Mouse (Mus musculus) heart, adult 2 months (tissue): Measurements from ENCODE around the gene Wdr24. TPM values are rescaled to one million over a fixed set of nuclear protein-coding genes. Genes with fewer than 3 reads are reported as not detected.

Source experiments
- DNase-seq, 2 experiments: peaks; one replicate each; pipeline ENCODE4 v3.0.0; 2021
- H3K27ac ChIP-seq: fragments of 200-600 bp; 2 replicates; pipeline ENCODE4 v1.8.1; 2022
- H3K27me3 ChIP-seq: fragments of 200-500 bp; 2 replicates; pipeline ENCODE4 v1.6.1; 2012; ENCODE audit warnings: mild to moderate bottlenecking, low read length, inconsistent platforms, mixed read lengths; ENCODE audit not compliant: control insufficient read depth, insufficient read depth
- H3K36me3 ChIP-seq: fragments of 200-500 bp; 2 replicates; pipeline ENCODE4 v1.6.1; 2012; ENCODE audit warnings: low read length, inconsistent platforms; ENCODE audit not compliant: control insufficient read depth, insufficient read depth
- H3K4me1 ChIP-seq: fragments of 200-500 bp; 2 replicates; pipeline ENCODE4 v1.6.1; 2011; ENCODE audit warnings: low read length; ENCODE audit not compliant: control insufficient read depth, insufficient read depth
- H3K4me3 ChIP-seq: fragments of 200-600 bp; 2 replicates; pipeline ENCODE4 v1.8.1; 2022
- H3K79me2 ChIP-seq: fragments of 200-500 bp; replicated peaks from 2 replicates; pipeline ENCODE4 v1.6.1; 2012; ENCODE audit warnings: mild to moderate bottlenecking, inconsistent platforms, low read length, moderate library complexity, mixed read lengths; ENCODE audit not compliant: control insufficient read depth, insufficient read depth
- H3K9ac ChIP-seq: fragments of 200-500 bp; 2 replicates; pipeline ENCODE4 v1.6.1; 2012; ENCODE audit warnings: low read depth, mild to moderate bottlenecking, control low read depth, inconsistent platforms, low read length, mixed read lengths
- CTCF ChIP-seq: fragments of 200-600 bp; IDR thresholded peaks from 2 replicates; pipeline ENCODE4 v1.8.1; 2022; ENCODE audit warnings: antibody characterized with exemption, mild to moderate bottlenecking, moderate library complexity
- EP300 ChIP-seq: fragments of 200-500 bp; IDR thresholded peaks from 2 replicates; pipeline ENCODE4 v1.6.1; 2011; ENCODE audit warnings: low read depth, low read length, control low read depth; ENCODE audit not compliant: insufficient read depth
- POLR2A ChIP-seq: fragments of 200-500 bp; IDR thresholded peaks from 2 replicates; pipeline ENCODE4 v1.6.1; 2011; ENCODE audit warnings: mild to moderate bottlenecking, low read depth, low read length, control low read depth; ENCODE audit not compliant: insufficient read depth
- WGBS: fragments of 180-500 bp; shearing (Covaris S2); methylation state at CpG from one replicate; pipeline ENCODE4 v1.1.7; 2018; 5-methylcytosine and 5-hydroxymethylcytosine counted together
- intact Hi-C: fragments of 180-260 bp; cut with DNase I; formaldehyde crosslinking; loops from one replicate; pipeline ENCODE4 v1.15.1; 2025
- polyA plus RNA-seq: library from polyadenylated mRNA; depleted of rRNA; stranded (reverse); fragments of >200 nt; gene quantifications from 2 replicates; pipeline ENCODE4 v1.2.3, GENCODE M21; 2012
- total RNA-seq, 2 experiments: library from RNA; stranded (reverse); gene quantifications; 2 replicates each; pipeline ENCODE4 v1.2.3; 2021

Wdr24 gene
- total and polyA plus RNA-seq, 3 experiments, result 11.0 to 20.4 (median 11.1) TPM

- Histone ChIP-seq H3K4me1 (peaks cover 26% of the 10 kb centered on the region), H3K4me3 (peak overlapping the region; percentile 85; the same call in 1 of the 2 replicates), H3K36me3 (no peaks in the 10 kb centered on the region; the same call in 1 of the 2 replicates), H3K27me3 (no peaks in the 10 kb centered on the region), H3K9ac (0 out of 2 replicates have a peak overlapping the region, but pooled peaks have one; percentile 19), H3K27ac (peak overlapping the region; percentile 100; the same call in 1 of the 2 replicates), H3K79me2 (peaks cover 2% of the 10 kb centered on the region)
- no peak for TF ChIP-seq EP300
- no peak for TF ChIP-seq CTCF
- no peak for TF ChIP-seq POLR2A
- intact Hi-C loops, result loop anchor here (5.0 kb wide), 1 partner anchor 33 kb away; the partner anchor contains the start of gene Mcrip2
- DNase-seq, result no peak
- WGBS, result 83% methylated on average over 12 of the region's 12 CpGs
These were observed 11.3 kb downstream of the Wdr24 start for GRCm38 (mm10) chr17:25834595-25835222.

DNA sequence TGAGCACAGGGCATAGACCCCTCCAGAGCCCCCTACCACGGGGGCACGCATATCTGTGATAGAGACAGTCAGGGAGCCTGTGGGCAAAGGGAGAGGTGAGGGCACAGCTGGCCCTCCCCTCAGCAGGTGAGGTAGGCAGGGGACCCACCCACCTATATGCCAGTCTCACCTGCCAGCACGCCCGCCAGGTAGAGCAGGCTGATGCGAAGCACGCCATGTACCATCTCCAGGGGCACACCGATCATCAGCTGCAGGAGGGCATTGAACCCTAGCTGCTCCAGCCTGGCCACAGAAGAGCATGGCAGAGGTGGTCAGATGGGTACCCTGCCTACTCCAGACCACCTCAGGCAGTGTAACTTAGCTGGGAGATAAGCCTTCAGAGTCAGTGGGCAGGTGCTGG lies 11.9 kb downstream of the Wdr24 start:
- peaks cover 26% of the 10 kb centered on the region for H3K4me1 ChIP-seq
- H3K27me3 ChIP-seq, result no peaks in the 10 kb centered on the region
- H3K9ac ChIP-seq, result no peak overlapping the region
- intact Hi-C loops, result no loop called here
- WGBS, result 94% methylated on average over 7 of the region's 7 CpGs
- H3K36me3 ChIP-seq, result no peaks in the 10 kb centered on the region; the same call in 1 of the 2 replicates
- no peak overlapping the region for H3K27ac ChIP-seq
- H3K79me2 ChIP-seq, result peaks cover 2% of the 10 kb centered on the region
- TF ChIP-seq EP300 (no peak), CTCF (no peak), POLR2A (no peak)
- DNase-seq, result no peak
- H3K4me3 ChIP-seq, result no peak overlapping the region

DNA sequence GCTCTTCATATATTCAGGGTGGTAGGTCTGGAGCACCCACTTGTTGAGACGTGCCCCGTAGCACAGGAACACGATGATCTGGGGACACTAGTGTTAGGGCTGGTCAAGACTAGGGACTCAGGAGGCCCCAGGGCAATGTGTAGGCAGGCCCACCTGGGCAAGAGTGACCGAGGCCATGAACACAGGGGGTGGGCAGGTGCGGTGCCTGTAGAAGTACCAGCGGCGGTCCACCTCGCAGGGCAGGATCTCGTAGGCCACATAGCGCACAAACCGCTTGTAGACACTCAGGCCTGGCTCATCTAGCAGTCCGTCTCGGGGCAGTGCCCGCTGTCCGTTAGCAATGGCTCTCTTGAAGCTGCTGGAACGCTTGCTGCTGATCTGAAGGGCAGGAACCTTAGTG lies 12.4 kb downstream of the Wdr24 start:
- peak overlapping the region; percentile 73; the same call in 1 of the 2 replicates for H3K27ac ChIP-seq

DNA sequence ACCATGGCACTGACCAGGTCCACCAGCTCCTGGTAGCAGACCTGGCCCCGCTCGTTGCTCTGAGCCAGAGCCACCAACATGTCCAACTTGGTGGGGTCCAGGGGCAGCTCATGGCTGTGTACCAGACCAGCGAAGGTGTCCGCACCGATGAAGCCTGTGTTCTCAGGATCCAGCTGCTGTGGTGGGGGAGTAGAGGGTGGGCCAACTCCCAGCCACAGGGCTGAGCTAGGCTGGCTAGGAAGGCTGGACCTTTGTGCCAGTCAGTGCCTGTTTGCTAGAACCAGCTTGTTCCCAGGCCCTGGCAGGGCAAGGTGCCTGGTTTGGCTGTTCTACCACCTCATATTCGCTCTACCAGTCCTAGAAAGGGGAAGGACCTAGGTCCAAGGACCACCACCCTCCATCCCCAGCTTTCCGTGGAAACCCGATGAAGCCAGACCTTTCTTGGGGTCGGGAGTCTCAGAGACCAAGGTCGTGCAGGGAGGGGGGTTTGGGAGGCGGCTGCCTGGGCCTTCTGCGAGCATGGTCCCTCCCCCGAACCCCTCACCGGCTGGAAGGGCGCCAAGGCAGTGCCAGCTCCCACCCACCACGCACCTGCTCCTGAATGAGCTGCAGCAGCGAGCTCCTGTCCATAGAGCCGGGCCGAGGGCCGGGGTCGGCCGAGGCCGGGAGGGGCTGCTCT lies 13.1 kb downstream of the Wdr24 start:
- intact Hi-C loops, result no loop called here
- Histone ChIP-seq H3K79me2 (peaks cover 2% of the 10 kb centered on the region), H3K4me1 (peaks cover 23% of the 10 kb centered on the region), H3K27me3 (no peaks in the 10 kb centered on the region), H3K36me3 (no peaks in the 10 kb centered on the region; the same call in 1 of the 2 replicates), H3K4me3 (peak overlapping the region; percentile 40), H3K9ac (peak overlapping the region; percentile 59), H3K27ac (peak overlapping the region; percentile 73)
- DNase-seq, result no peak
- TF ChIP-seq EP300 (no peak), POLR2A (peak; percentile 11; the same call in 1 of the 2 replicates), CTCF (no peak)
- 21% methylated on average over 23 of the region's 23 CpGs for WGBS

More for the DNA sequence above, 12.4 kb downstream of the Wdr24 start:
- TF ChIP-seq CTCF, result no peak
- WGBS, result 80% methylated on average over 16 of the region's 16 CpGs
- no peak for DNase-seq
- Histone ChIP-seq H3K27me3 (no peaks in the 10 kb centered on the region), H3K36me3 (no peaks in the 10 kb centered on the region; the same call in 1 of the 2 replicates), H3K79me2 (peaks cover 2% of the 10 kb centered on the region), H3K4me1 (peaks cover 26% of the 10 kb centered on the region), H3K9ac (peak overlapping the region; percentile 59), H3K4me3 (no peak overlapping the region)
- intact Hi-C loops, result no loop called here

GRCm38 (mm10) chr17:25837076-25837410 lies 13.6 kb downstream of the Wdr24 start, which contains the start of gene Rhbdl1:
Gene Rhbdl1, minus strand, starts transcription at chr17:25837295.
- Histone ChIP-seq H3K79me2 (peaks cover 2% of the 10 kb centered on the region), H3K4me1 (peaks cover 18% of the 10 kb centered on the region), H3K4me3 (peak within 1 kb of the TSS; percentile 40), H3K27ac (peak within 1 kb of the TSS; percentile 73), H3K36me3 (no peaks in the 10 kb centered on the region), H3K9ac (peak within 1 kb of the TSS; percentile 59), H3K27me3 (no peaks in the 10 kb centered on the region)
- intact Hi-C loops, result no loop called here
- 5% methylated on average over 29 of the region's 29 CpGs for WGBS
- peak; percentile 76 to 84 for DNase-seq
- peak; percentile 51; the same call in 1 of the 2 replicates for TF ChIP-seq EP300
- TF ChIP-seq POLR2A, result peak; percentile 71
- no peak for TF ChIP-seq CTCF

- no peak for DNase-seq
- Histone ChIP-seq H3K36me3 (no peaks in the 10 kb centered on the region), H3K4me3 (no peak overlapping the region), H3K9ac (no peak overlapping the region), H3K27ac (peak overlapping the region; percentile 73), H3K27me3 (no peaks in the 10 kb centered on the region), H3K4me1 (peaks cover 18% of the 10 kb centered on the region), H3K79me2 (peaks cover 2% of the 10 kb centered on the region)
- intact Hi-C loops, result no loop called here
- WGBS, result 39% methylated on average over 3 of the region's 3 CpGs
- no peak for TF ChIP-seq POLR2A
- no peak for TF ChIP-seq CTCF
- no peak for TF ChIP-seq EP300
These were observed 14.1 kb downstream of the Wdr24 start for GRCm38 (mm10) chr17:25837533-25837932.
